Mouse (Mus musculus): ENCODE data around the gene Vwa3a. TPM values are rescaled to one million over a fixed set of nuclear protein-coding genes. Genes with fewer than 3 reads are reported as not detected.

Gene Vwa3a
- polyA plus RNA-seq, 1 experiment from 2014 or later = 0.12 TPM

DNA sequence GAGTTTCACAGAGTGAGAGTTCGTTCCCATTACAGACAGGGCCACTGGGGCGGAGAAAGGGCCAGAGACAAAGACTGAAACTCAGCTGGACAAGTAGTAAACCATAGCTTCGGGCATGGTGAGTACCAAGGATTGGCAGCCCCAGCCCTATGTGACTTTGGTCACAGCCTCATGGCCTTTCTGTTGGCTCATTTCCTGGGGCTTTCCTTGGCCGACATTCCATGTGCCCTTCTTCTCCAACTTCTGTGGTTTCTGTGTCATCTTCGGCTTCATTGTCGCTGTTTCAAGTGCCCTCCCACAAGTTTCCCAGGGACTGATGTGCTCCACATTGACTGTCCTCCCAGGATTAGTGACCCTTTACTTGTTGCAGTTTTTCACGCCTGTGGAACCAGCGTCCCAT is 17.7 kb upstream of the Vwa3a start:
- no peak for DNase-seq (ENCODE audit: low spot score)
- H3K27ac ChIP-seq (replicated peaks) = no peak overlapping the region
- peaks cover 14% of the 10 kb centered on the region for H3K4me1 ChIP-seq
- H3K27me3 ChIP-seq (ENCODE audit: low read depth, poor library complexity, severe bottlenecking) = no peaks in the 10 kb centered on the region
- no peak overlapping the region for H3K4me3 ChIP-seq
- WGBS = 93% methylated on average over 8 of the region's 8 CpGs
- peaks cover 20% of the 10 kb centered on the region for H3K36me3 ChIP-seq
- no peaks in the 10 kb centered on the region for H3K9me3 ChIP-seq (replicated peaks)

DNA sequence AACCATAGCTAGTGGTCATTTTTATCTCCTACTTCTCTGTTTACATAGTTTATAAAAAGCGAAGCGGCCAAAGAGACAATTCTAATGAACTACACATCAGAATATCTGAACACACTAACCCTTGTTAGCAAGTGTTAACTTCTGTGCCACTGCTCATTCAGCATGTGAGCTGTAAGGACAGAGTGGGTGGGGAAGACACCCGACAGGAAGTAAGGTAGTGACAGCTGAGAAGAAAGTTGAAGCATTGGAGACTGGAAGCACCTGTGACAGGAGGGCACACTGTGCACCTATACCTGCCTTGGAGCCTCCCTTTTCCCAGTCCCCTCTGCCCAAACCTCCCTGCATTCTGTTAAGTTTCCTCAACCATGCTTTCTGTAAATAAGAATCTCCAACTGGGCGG is 17.1 kb upstream of the Vwa3a start:
- peaks cover 20% of the 10 kb centered on the region for H3K36me3 ChIP-seq
- H3K4me3 ChIP-seq = no peak overlapping the region
- H3K27ac ChIP-seq (replicated peaks) = no peak overlapping the region
- no peaks in the 10 kb centered on the region for H3K9me3 ChIP-seq (replicated peaks)
- H3K27me3 ChIP-seq (ENCODE audit: low read depth, poor library complexity, severe bottlenecking) = no peaks in the 10 kb centered on the region
- peaks cover 14% of the 10 kb centered on the region for H3K4me1 ChIP-seq
- WGBS = 96% methylated on average over 4 of the region's 4 CpGs
- no peak for DNase-seq (ENCODE audit: low spot score)

- H3K27ac ChIP-seq (replicated peaks) = no peak overlapping the region
- WGBS = 62% methylated on average over 8 of the region's 8 CpGs
- peaks cover 22% of the 10 kb centered on the region for H3K36me3 ChIP-seq
- peaks cover 14% of the 10 kb centered on the region for H3K4me1 ChIP-seq
- DNase-seq (ENCODE audit: low spot score) = no peak
- H3K4me3 ChIP-seq = no peak overlapping the region
- H3K27me3 ChIP-seq (ENCODE audit: low read depth, poor library complexity, severe bottlenecking) = no peaks in the 10 kb centered on the region
- H3K9me3 ChIP-seq (replicated peaks) = no peaks in the 10 kb centered on the region
Measured at GRCm38 (mm10) chr7:120722839-120723278, 16.3 kb upstream of the Vwa3a start.

- DNase-seq (ENCODE audit: low spot score) = no peak
- H3K4me3 ChIP-seq = no peak overlapping the region
- H3K4me1 ChIP-seq = peaks cover 10% of the 10 kb centered on the region
- H3K36me3 ChIP-seq = peaks cover 41% of the 10 kb centered on the region
- 84% methylated on average over 3 of the region's 3 CpGs for WGBS
- no peak overlapping the region for H3K27ac ChIP-seq (replicated peaks)
- H3K9me3 ChIP-seq (replicated peaks) = no peaks in the 10 kb centered on the region
- H3K27me3 ChIP-seq (ENCODE audit: low read depth, poor library complexity, severe bottlenecking) = no peaks in the 10 kb centered on the region
Measured at GRCm38 (mm10) chr7:120727581-120727980, 11.5 kb upstream of the Vwa3a start.

DNA sequence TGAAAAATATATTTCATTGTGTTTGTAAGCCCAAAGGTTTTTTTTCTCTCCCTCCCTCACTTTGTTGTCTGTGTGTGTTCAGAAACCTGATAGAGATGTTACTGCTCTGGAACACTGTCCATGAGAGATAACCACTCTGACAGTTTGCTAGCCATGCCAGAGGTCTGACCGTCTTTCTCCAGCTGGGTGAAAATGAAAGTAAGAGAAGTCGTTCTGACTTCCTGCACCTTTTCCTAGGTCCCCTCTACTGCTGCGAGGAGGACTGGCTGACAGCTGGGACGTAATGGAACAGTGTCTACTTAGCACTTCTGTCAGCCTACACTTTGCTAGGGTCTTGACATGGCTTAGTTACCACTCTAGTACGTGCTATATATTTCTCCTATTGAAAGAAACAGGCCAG is 9.5 kb upstream of the Vwa3a start:
- WGBS = 86% methylated on average over 5 of the region's 5 CpGs
- Histone ChIP-seq H3K36me3 (peaks cover 45% of the 10 kb centered on the region), H3K27ac (replicated peaks) (no peak overlapping the region), H3K27me3 (ENCODE audit: low read depth, poor library complexity, severe bottlenecking) (no peaks in the 10 kb centered on the region), H3K4me3 (no peak overlapping the region), H3K9me3 (replicated peaks) (no peaks in the 10 kb centered on the region), H3K4me1 (no peaks in the 10 kb centered on the region)
- DNase-seq (ENCODE audit: low spot score) = no peak

DNA sequence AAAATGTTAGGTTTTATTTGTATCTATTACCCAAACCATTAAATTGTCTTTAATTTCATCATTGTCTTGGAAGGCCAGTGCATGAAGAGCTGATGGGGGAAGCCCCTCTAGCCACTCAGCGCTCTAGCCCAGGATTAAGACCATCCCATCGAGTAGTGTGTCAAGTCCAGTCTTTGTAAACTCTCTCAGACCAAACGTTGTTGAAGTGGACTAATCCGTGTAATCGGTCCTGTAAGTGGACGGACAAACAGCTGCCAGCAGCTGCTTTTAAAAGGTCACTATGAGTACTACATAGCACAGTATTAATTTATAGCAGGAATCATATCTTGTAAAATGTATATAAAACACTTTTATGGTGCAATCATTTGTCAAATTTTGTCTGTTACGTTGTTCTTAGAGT is 6.2 kb upstream of the Vwa3a start:
- WGBS = 86% methylated on average over 7 of the region's 7 CpGs
- no peaks in the 10 kb centered on the region for H3K4me1 ChIP-seq

DNA sequence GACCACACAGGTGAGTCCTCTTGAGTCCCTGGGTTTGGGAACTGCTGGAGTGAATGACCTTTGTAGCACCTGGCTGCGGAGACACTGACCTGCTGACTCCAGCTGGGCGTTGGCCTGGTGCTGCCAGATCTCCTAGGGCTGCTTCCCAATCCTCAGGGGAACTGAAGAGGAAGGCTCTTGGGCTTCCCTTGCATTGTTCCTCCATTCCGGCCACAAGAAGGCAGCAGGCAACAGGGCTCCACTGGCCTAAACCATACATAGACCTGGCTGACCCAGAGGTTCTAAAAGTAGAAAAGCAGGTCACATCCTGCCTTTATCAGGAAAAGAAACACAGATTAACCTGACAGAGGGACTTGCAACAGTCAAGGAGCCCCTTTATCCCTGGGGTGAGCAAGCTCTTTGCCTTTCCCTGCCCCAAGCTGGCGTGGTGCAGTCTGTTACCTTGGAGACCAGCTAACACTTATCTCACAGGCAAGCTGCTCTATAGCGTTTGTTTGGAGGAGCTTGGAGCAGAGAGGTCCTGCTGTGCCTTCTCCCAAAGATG is 512 bp downstream of the Vwa3a start:
- peak overlapping the region; percentile 52; the same call in 1 of the 2 replicates for H3K27ac ChIP-seq (replicated peaks)
- no peak for DNase-seq (ENCODE audit: low spot score)
- no peak overlapping the region for H3K4me3 ChIP-seq
- WGBS = 7% methylated on average over 5 of the region's 5 CpGs
- no peaks in the 10 kb centered on the region for H3K9me3 ChIP-seq (replicated peaks)
- H3K27me3 ChIP-seq (ENCODE audit: low read depth, poor library complexity, severe bottlenecking) = no peaks in the 10 kb centered on the region
- peaks cover 2% of the 10 kb centered on the region for H3K36me3 ChIP-seq
- H3K4me1 ChIP-seq = peaks cover 15% of the 10 kb centered on the region

More for the DNA sequence above, 6.2 kb upstream of the Vwa3a start:
- peaks cover 36% of the 10 kb centered on the region for H3K36me3 ChIP-seq
- H3K9me3 ChIP-seq (replicated peaks) = no peaks in the 10 kb centered on the region
- DNase-seq (ENCODE audit: low spot score) = no peak
- no peak overlapping the region for H3K27ac ChIP-seq (replicated peaks)
- no peaks in the 10 kb centered on the region for H3K27me3 ChIP-seq (ENCODE audit: low read depth, poor library complexity, severe bottlenecking)
- H3K4me3 ChIP-seq = no peak overlapping the region

GRCm38 (mm10) chr7:120743366-120744351 is 4.5 kb downstream of the Vwa3a start:
- no peak overlapping the region for H3K4me3 ChIP-seq
- H3K4me1 ChIP-seq = peaks cover 15% of the 10 kb centered on the region
- no peaks in the 10 kb centered on the region for H3K9me3 ChIP-seq (replicated peaks)
- 83% methylated on average over 14 of the region's 14 CpGs for WGBS
- H3K27me3 ChIP-seq (ENCODE audit: low read depth, poor library complexity, severe bottlenecking) = no peaks in the 10 kb centered on the region
- DNase-seq (ENCODE audit: low spot score) = no peak
- no peak overlapping the region for H3K27ac ChIP-seq (replicated peaks)
- H3K36me3 ChIP-seq = no peaks in the 10 kb centered on the region

DNA sequence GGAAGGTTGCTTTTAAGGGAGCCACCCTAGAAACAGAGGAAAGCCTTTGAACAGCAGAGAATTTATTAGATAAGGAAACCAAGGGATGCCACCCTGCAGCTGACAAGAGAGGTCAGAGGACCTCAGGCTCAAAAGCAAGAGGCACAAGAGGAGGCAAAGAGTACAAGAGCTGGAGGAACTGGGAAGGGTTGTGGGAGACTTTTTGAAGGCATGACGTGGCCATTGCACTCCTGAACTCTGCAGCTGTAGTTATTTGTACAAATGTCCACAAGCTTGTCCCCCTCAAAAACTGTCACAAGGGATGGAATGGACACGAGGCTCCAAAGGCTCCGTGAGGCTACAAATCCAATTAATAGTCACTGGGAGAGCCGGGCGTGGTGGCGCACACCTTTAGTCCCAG is 5.5 kb downstream of the Vwa3a start:
- H3K4me1 ChIP-seq = peaks cover 8% of the 10 kb centered on the region
- 86% methylated on average over 6 of the region's 6 CpGs for WGBS
- no peaks in the 10 kb centered on the region for H3K27me3 ChIP-seq (ENCODE audit: low read depth, poor library complexity, severe bottlenecking)
- DNase-seq (ENCODE audit: low spot score) = no peak
- no peaks in the 10 kb centered on the region for H3K36me3 ChIP-seq
- H3K9me3 ChIP-seq (replicated peaks) = no peaks in the 10 kb centered on the region
- no peak overlapping the region for H3K27ac ChIP-seq (replicated peaks)
- H3K4me3 ChIP-seq = no peak overlapping the region

GRCm38 (mm10) chr7:120746029-120746428 is 6.9 kb downstream of the Vwa3a start:
- no peaks in the 10 kb centered on the region for H3K36me3 ChIP-seq
- no peak overlapping the region for H3K4me3 ChIP-seq
- H3K27ac ChIP-seq (replicated peaks) = no peak overlapping the region
- no peak for DNase-seq (ENCODE audit: low spot score)
- H3K27me3 ChIP-seq (ENCODE audit: low read depth, poor library complexity, severe bottlenecking) = no peaks in the 10 kb centered on the region
- 83% methylated on average over 3 of the region's 3 CpGs for WGBS
- H3K9me3 ChIP-seq (replicated peaks) = no peaks in the 10 kb centered on the region
- no peaks in the 10 kb centered on the region for H3K4me1 ChIP-seq

DNA sequence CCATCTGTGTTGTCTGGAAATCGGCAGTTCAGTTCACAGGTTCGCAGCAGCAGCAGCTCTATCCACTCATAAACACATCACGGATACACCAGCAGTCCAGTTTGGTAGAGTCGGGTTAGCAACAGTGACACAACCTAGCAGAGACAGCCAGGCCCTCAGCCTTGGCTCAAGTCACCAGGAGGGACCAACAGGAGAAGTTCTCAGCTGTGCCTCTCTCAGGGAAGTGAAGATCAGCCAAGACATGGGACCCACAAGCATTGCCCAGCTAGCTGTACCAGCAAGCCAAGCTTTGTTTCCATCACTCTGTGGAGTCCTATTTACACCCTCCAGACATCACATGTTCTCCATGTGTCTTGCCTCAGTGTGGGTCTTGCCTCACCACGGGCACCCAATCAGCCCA is 7.7 kb downstream of the Vwa3a start:
- Histone ChIP-seq H3K36me3 (no peaks in the 10 kb centered on the region), H3K27me3 (ENCODE audit: low read depth, poor library complexity, severe bottlenecking) (no peaks in the 10 kb centered on the region), H3K9me3 (replicated peaks) (no peaks in the 10 kb centered on the region), H3K27ac (replicated peaks) (no peak overlapping the region), H3K4me1 (no peaks in the 10 kb centered on the region), H3K4me3 (no peak overlapping the region)
- DNase-seq (ENCODE audit: low spot score) = no peak
- WGBS = 91% methylated on average over 5 of the region's 5 CpGs

GRCm38 (mm10) chr7:120748478-120748877 is 9.4 kb downstream of the Vwa3a start:
- DNase-seq (ENCODE audit: low spot score) = no peak
- no peaks in the 10 kb centered on the region for H3K27me3 ChIP-seq (ENCODE audit: low read depth, poor library complexity, severe bottlenecking)
- H3K4me3 ChIP-seq = no peak overlapping the region
- H3K36me3 ChIP-seq = no peaks in the 10 kb centered on the region
- no peaks in the 10 kb centered on the region for H3K9me3 ChIP-seq (replicated peaks)
- H3K4me1 ChIP-seq = no peaks in the 10 kb centered on the region
- H3K27ac ChIP-seq (replicated peaks) = no peak overlapping the region

- Histone ChIP-seq H3K36me3 (no peaks in the 10 kb centered on the region), H3K27ac (replicated peaks) (no peak overlapping the region), H3K9me3 (replicated peaks) (no peaks in the 10 kb centered on the region), H3K4me1 (no peaks in the 10 kb centered on the region), H3K4me3 (no peak overlapping the region), H3K27me3 (ENCODE audit: low read depth, poor library complexity, severe bottlenecking) (no peaks in the 10 kb centered on the region)
- no peak for DNase-seq (ENCODE audit: low spot score)
Measured at GRCm38 (mm10) chr7:120751330-120751729, 12.2 kb downstream of the Vwa3a start.
